Mouse (Mus musculus): ENCODE results near the gene Lpgat1.
A peak's percentile ranks its signal among the peaks of the same experiment; 100 is the strongest.

Gene Lpgat1

DNA sequence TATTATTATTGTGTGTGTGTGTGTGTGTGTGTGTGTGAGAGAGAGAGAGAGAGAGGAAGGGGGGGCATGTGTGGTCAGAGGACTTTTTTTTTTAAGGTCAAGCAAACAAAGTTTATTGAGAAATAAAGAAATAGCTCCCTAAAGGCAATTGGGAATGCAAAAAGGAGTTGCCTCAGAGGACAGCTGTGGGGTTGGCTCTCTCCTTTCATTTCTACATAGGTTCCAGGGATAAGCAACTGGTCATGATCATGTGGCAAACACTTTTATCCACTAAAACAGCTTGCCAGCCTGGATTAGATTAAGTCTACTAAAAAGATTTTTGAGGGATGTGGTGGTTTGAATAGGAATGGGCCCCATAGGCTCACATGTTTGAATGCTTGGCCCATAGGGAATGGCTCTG is 18.8 kb downstream of the Lpgat1 start:
- DNase-seq (ENCODE audit: low read depth) = no peak

DNA sequence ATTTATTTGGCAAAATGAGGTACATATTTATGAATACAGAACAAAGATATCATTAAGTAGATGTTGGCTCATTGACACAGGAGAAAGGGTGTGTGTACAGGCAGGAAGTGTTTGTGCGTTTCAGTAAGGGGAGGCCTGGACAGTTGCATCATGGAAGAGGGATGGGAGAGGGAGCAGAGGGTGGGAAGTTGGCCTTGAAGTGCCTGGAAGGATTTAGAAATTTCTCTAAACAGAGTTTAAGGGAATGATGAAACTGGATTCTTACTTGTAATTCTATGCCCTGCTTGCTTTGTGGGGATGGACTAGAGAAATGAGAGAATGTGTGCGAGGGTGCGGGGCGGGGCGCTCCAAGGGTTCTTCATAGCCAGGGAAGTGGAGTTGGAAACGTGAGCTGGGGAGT is 20.2 kb downstream of the Lpgat1 start:
- DNase-seq (ENCODE audit: low read depth) = no peak

DNA sequence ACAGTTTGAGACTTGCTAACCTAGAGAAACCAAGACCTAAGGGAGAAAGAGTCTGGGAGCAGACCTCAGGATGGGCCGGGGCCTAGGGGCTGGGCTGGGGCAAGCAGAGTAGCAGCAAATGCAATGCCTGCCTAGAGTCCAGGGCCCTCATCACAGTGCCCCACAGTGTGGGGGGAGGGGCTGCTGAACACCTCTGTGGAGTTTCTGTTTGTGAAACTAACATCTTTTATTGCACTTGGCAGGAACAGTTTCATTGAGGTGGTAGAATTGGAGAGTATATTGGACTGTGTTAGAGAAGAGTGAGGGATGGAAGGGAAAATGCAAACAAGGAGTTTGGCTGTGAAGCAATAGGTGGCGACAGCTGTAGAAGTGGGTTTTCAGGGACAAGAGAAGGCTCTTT is 21.1 kb downstream of the Lpgat1 start:
- DNase-seq (ENCODE audit: low read depth) = peak; percentile 11

DNA sequence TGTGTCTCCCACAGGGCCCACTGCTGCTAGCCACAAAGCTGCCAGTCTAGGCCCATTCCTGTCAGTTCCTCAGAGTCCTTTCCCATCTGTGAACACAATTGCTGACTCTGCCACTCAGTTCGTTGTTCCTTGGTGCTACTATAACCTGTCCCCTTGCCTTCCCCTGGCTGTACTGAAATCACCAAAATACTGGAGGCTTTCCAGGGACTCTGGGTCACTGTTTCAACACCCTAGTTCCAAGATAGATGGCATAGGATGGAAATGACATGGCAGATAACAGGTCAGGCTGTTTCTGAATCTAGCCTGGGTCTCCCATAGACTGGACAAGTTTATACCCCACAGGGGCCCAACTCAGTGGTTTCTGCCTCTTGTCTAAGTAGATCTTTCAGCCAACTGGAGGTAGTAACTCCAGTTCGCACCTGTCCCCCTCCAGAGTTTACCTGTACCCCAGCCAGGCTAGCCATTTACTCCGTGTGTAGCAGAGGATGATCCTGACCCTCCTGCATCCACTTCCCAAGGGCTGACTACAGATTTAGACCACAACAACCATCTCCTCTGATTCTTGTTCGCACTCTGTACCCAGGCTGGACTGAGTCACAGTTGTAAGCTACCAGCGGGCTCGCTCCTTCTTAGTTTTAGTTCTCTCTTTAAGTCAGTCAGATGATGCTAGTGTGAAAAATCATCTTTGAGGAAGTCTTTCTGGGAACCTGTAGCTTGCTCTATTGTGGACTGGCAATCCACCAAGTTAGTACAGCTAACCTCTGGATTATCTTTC is 23.1 kb downstream of the Lpgat1 start:
- DNase-seq (ENCODE audit: low read depth) = no peak

- DNase-seq (ENCODE audit: low read depth) = no peak
These were observed 24.0 kb downstream of the Lpgat1 start for GRCm38 (mm10) chr1:191741635-191742034.

GRCm38 (mm10) chr1:191748431-191748830 is 30.8 kb downstream of the Lpgat1 start:
- no peak for DNase-seq (ENCODE audit: low read depth)

DNA sequence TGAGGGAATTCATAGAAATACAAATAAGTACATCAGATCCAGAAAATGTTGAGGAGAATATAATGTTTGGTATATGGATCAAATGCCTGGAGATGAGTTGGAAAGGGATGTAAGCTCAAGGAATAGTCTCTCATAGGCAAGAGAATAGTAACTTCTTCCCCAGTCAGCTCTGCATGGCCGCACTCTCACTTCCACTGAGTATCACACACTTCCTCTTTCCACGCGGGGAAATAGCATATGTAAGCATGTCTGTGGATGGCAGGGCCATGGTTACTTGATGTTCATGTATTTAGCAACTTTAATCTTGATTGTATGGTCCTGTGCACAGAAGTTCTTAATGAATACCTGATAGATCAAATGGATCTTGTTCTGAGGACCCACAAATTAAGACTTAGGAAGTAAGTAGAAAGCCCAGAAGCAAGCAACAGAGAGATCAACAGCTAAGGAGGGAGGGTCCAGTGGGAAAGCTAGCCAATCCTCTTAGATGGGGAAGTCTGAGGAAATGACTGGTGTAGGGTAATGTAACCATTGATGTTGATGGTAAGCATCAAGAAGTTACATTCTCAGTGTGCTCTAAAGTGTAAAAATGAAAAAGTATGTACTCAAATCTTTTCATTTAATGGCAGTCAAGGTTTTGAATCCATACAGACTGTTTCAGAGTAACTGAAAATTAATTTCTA is 39.0 kb downstream of the Lpgat1 start:
- no peak for DNase-seq (ENCODE audit: low read depth)

DNA sequence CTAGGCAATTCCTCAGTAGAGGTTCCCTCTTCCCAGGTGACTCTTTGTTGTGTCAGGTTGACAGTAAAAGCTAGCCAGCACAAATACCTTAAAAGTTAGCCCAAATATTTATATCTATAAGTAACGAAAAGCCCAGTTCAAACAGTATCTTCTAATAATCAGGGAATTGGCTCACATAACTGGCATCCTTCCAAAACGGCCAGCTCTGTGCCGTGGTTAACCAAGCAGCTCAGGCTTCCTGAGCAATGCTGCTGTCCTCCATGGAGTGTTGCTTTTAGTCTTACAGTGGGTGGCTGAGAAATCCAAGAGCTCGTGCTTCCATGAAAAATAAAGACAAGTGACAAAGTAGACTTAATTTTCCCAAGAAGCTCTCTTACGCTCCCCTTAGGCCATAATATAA is 56.5 kb downstream of the Lpgat1 start:
- DNase-seq (ENCODE audit: low read depth) = no peak

DNA sequence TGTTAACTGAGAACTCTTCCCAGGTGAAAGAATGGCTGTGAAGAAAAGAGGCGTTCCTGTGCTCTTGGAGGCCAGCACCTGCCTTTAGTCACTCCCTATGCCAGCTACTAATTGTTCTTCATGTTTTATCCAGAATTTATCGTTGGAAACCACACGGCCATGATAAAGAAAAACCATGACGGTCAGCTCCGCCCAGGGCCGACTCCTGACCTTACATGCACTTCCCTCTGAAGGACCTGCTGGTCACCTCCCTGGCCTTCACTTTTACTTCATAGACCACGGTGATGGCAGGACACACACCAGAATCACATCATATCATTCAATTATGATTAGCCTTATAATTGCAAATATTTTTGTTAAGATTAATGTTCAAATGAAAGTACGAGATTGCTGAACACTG is 57.5 kb downstream of the Lpgat1 start:
- DNase-seq (ENCODE audit: low read depth) = no peak

DNA sequence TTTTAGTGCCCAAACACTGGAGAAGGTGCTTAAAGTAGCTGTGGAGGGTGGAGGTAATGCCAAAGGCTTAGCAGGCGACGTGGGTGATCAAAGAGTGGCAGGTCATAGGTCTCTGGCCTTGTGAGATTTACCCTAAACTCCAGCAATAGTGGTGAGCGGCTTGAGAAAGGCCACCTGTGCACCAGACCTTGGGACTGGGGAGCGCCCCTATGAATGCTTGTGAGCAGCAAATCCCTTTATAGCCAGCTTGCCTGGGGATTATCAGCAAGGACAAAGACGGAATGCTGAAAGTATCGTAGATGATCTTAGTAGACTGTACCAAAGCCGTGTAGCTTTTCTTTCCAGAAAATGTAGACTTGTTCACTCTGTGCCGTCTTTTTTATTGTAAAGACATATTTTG is 59.9 kb downstream of the Lpgat1 start:
- DNase-seq (ENCODE audit: low read depth) = no peak

DNA sequence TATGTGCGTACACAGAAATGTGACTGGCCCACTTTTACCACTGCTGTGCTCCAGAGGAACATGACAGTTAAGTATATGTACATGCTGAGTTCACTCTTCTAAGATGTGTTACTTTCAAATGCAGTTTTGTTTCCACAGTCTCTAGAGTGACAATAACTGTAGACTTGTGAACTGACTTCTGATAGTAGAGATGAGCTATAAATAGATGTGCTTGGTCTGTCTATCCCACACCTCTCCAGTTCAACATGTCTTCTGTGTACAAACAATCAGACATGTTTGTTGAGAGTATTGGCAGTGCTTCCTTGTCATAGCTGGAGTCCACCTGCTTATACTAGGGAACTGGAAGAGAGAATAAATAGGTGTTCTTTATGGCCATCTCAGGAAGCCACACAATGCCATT is 62.8 kb downstream of the Lpgat1 start:
- no peak for DNase-seq (ENCODE audit: low read depth)

DNA sequence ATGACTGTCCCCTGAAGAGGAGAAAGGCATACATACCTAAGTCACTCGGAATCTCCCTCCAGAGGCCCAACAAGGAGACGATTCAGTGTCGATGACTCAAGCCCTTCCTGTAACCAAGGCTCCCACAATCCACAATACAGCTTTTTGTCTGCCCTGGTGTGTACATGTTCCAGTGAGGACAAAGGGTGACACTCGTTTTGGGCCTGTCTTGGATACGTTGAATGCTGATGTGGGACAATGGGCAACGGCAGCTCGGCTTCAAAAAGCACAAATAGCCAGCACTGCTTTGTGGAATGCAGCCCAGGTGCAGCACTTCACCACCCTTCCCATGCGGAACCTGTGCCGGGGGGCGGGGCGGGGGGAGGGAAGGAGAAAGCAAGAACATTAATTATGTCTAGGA is 67.5 kb downstream of the Lpgat1 start:
- DNase-seq (ENCODE audit: low read depth) = no peak

DNA sequence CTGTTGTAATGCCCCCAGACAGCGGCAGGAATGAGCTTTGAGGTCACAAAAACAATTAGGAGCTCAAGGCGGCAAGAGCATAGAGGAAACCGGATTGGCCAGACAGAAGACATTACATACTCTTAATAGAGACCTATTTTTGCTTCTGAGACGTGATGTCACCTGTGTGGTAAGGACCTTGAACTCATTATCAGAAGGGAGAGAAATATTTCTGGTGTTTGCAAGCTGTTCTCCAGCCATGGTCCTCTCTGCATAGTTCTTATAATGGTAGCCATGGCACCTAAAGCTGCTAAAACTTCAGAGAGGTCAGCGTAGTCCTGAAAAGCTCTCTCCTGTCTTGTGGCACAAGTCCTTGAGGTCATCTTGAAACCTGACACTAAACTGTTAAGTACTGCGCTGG is 68.6 kb downstream of the Lpgat1 start:
- no peak for DNase-seq (ENCODE audit: low read depth)

DNA sequence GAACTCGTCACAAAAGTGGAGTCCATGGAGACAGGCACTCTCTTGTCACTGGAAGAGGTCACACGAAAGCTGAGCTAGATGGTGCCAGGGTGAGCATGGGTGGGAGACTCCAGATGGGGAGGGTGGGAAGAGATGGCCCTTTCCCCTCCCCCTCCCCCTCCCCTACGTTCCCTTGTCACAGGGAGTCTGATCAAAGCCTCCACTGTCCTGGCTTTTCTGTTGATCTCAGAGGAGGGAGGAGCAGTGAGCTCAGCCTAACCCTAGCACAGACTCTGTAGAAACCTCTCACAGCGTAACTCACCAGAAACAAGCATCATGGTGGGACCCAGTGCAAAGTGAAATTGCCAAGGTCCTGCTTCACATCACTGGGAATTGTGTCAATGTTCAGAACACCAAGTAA is 69.7 kb downstream of the Lpgat1 start:
- no peak for DNase-seq (ENCODE audit: low read depth)

DNA sequence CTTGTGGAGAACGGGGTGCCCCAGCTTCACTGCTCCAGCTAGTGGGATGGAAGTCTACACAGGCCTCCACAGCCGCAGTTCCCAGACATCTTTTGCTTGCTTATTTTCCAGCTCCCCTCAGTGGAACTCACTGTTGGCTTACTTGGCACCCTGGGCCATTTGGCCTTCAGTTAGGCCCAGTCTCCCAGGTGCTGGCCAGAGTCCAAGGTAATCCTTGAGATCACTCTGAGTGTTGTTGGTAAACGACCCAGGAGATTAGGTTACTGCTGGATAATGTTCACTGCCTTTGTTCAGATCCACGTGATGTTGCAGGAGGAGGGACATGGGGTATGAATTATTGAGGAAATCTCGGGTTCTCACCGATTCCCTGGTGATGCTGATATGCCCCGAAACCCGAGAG is 75.4 kb downstream of the Lpgat1 start:
- no peak for DNase-seq (ENCODE audit: low read depth)

DNA sequence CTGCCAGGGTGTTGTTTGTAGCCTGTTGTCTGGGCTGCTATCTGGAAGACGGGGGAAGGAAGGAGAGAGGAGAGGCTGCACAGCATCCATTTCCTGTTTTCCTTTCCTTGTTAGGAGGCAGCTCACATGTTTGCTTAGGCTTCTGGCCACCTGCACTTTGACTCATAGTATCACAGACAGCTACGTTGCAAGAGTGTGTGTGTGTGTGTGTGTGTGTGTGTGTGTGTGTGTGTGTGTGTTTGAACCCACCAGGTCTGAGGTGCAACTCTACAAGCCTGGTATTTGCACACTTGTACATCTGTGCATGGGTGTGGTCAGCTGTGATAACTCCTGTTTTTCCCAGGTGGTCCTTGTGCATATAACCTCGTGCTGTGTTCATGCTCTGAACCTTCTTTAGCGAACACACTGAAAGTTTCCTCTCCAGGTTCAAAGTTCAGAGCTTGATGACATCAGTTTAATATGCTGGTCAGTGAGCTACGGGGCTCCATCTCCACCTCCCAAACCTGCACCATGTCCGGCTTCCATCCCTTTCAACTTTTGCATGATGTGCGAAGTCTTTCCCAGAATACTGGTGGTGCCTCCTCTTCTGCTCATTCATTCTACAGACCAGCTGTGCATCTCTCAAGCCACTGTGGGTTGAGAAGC is 76.4 kb downstream of the Lpgat1 start:
- no peak for DNase-seq (ENCODE audit: low read depth)

GRCm38 (mm10) chr1:191796238-191796896 is 78.7 kb downstream of the Lpgat1 start:
- DNase-seq (ENCODE audit: low read depth) = no peak

DNA sequence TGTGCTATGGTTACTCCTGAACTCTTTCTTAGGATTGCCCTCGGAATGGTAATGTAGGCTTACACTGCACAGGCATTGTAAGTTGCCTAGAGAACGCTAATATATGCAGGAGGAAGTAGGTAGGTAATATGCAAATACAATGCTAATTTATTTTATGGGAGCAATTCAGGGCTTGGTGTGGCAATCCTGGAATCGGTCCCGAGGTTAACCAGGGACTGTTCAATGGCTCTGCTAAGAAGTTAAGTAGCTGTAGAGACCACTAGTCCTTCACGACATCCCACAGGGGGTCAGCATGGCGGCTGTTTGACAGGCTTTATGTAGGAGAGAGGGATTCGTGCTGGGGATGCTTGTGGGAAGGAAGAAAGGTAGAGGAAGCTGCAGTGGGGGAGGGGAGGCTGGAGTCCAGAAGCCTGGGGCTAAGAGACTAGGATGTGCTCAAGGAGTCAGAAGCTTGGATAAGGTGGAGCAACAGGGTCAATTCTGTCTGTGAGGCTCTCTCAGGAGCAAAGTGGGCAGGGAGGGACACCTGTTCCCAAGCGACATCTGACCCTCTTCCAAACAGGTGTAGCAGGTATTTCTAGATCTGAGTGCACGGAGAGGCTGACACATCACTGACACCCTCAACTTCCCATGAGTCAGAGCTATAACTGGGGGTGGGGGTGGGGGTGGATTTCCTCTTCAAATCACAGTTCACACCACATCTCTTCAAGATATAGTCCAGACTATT is 84.6 kb downstream of the Lpgat1 start:
- DNase-seq (ENCODE audit: low read depth) = peak; percentile 36

- peak; percentile 16 for DNase-seq (ENCODE audit: low read depth)
These were observed 85.4 kb downstream of the Lpgat1 start for GRCm38 (mm10) chr1:191802820-191803655.

GRCm38 (mm10) chr1:191804747-191805146 is 87.1 kb downstream of the Lpgat1 start:
- no peak for DNase-seq (ENCODE audit: low read depth)

- no peak for DNase-seq (ENCODE audit: low read depth)
These were observed 88.2 kb downstream of the Lpgat1 start for GRCm38 (mm10) chr1:191805788-191806187.

Data from induced T-regulatory cell, adult 2 months (primary cell).